Mouse (Mus musculus) lung, adult 2 months (tissue): ENCODE measurements around the gene Gm9045. TPM values are rescaled to one million over a fixed set of nuclear protein-coding genes. Genes with fewer than 3 reads are reported as not detected.
"Not testable (repeated sequence)": the region's sequence is repeated elsewhere in the genome, so short reads cannot be mapped to it uniquely, and the experiment has no call there.

Experiments used
- DNase-seq: peaks from one replicate; pipeline ENCODE4 v3.0.0; 2022
- H3K4me1 ChIP-seq: fragments of 200-500 bp; 2 replicates; pipeline ENCODE4 v1.6.1; 2011; ENCODE audit warnings: low read length; ENCODE audit not compliant: control insufficient read depth, insufficient read depth
- H3K4me3 ChIP-seq: fragments of 200-500 bp; replicated peaks from 2 replicates; pipeline ENCODE3; 2011; ENCODE audit warnings: low read depth, mild to moderate bottlenecking, control low read depth, low read length; ENCODE audit errors: extremely low read depth
- CTCF ChIP-seq: fragments of 200-500 bp; IDR thresholded peaks from 2 replicates; pipeline ENCODE4 v1.5.1; 2011; ENCODE audit warnings: mild to moderate bottlenecking, low read length, control low read depth; ENCODE audit not compliant: insufficient read depth
- POLR2A ChIP-seq: fragments of 200-500 bp; IDR thresholded peaks from 2 replicates; pipeline ENCODE4 v1.6.1; 2011; ENCODE audit warnings: low read depth, mild to moderate bottlenecking, control low read depth, low read length, borderline replicate concordance; ENCODE audit errors: extremely low read depth
- WGBS: fragments of 180-500 bp; shearing (Covaris S2); methylation state at CpG from one replicate; pipeline ENCODE4 v1.1.7; 2018; 5-methylcytosine and 5-hydroxymethylcytosine counted together
- polyA plus RNA-seq: library from polyadenylated mRNA; depleted of rRNA; stranded (reverse); fragments of >200 nt; gene quantifications from 2 replicates; pipeline ENCODE4 v1.2.3, GENCODE M21; 2012; rRNA removed

Gene Gm9045
- not detected in 2 replicates for polyA plus RNA-seq

GRCm38 (mm10) chr10:118337731-118338130, at the start of gene Gm9045:
Gm9045 (minus strand) TSS chr10:118337831.
- DNase-seq, H3K4me3 ChIP-seq, H3K4me1 ChIP-seq: not testable (repeated sequence)
- WGBS: no CpG with 5 or more reads among the region's 14 CpGs

DNA sequence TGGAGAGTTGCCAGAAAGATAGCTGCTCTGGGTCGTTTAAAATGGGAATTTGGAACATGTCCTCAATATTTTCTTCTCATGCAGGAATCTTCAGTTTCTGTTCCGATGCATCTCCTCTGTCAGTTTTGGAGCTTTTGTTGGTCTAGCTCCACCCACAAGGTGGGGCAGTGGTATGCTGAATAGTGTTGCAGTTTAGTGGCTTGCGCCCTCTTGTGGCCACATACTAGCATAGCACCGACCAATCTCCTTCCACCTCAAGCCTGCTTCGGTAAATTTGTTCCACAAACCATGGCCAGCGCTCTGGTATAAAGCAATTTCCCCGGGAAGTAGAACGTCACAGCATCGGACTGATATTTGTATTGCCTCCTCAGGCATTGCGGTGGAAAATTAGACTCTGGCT, 32.8 kb upstream of the Gm9045 start:
- Histone ChIP-seq H3K4me1 (no peaks in the 10 kb centered on the region), H3K4me3 (no peak overlapping the region)
- TF ChIP-seq CTCF (peak; percentile 98), POLR2A (no peak)
- DNase-seq: peak; percentile 56
- WGBS: 1% methylated on average over 10 of the region's 10 CpGs

GRCm38 (mm10) chr10:118369518-118369917, 31.9 kb upstream of the Gm9045 start:
- DNase-seq: no peak
- WGBS: 89% methylated on average over 9 of the region's 9 CpGs
- Histone ChIP-seq H3K4me1 (no peaks in the 10 kb centered on the region), H3K4me3 (no peak overlapping the region)
- TF ChIP-seq POLR2A (no peak), CTCF (no peak)

DNA sequence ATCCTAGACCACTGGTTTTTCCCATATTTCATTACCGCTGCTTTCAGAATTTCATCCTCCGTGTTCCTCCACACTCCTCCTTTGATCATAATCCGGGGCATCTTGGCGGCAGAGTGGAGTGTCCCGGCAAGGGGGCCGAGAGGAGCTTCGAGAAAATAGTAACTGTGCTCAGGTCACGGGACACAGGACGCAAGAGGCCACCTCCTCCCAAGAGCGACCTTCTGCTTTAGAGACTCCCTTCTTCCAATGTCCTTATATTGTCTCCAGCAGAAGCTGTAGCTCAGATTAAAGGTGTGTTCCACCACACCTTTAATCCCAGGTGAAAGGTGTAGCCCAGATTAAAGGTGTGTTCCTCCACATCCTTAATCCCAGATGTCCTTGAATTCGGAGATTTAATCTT, 16.4 kb upstream of the Gm9045 start, which contains the start of gene Gm9049:
Gm9049 (minus strand) TSS at position 101 of the 400 bp plus-strand sequence.
- H3K4me3 ChIP-seq, DNase-seq, H3K4me1 ChIP-seq: not testable (repeated sequence)
- 77% methylated on average over 1 of the region's 11 CpGs for WGBS

DNA sequence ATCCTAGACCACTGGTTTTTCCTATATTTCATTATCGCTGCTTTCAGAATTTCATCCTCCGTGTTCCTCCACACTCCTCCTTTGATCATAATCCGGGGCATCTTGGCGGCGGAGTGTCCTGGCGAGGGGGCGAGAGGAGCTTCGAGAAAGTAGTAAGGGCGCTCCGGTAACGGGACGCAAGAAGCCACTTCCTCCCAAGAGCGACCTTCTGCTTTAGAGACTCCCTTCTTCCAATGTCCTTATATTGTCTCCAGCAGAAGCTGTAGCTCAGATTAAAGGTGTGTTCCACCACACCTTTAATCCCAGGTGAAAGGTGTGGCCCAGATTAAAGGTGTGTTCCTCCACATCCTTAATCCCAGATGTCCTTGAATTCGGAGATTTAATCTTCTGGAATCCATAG, 10.9 kb upstream of the Gm9045 start, which contains the start of gene Gm9048:
Gm9048 (minus strand) TSS at position 101 of the 400 bp plus-strand sequence.
- DNase-seq, H3K4me1 ChIP-seq, H3K4me3 ChIP-seq: not testable (repeated sequence)
- 63% methylated on average over 1 of the region's 14 CpGs for WGBS

- WGBS: no CpG with 5 or more reads among the region's 14 CpGs
- H3K4me1 ChIP-seq, H3K4me3 ChIP-seq, DNase-seq: not testable (repeated sequence)
Observed at GRCm38 (mm10) chr10:118343155-118343554, 5.5 kb upstream of the Gm9045 start, which contains the start of gene Gm9046. Gm9046 (minus strand) TSS chr10:118343255.

- H3K4me1 ChIP-seq, DNase-seq, H3K4me3 ChIP-seq: not testable (repeated sequence)
- no CpG with 5 or more reads among the region's 14 CpGs for WGBS
Observed at GRCm38 (mm10) chr10:118332308-118332707, 5.3 kb downstream of the Gm9045 start, which contains the start of gene Gm9044. Gm9044 (minus strand) TSS chr10:118332408.

DNA sequence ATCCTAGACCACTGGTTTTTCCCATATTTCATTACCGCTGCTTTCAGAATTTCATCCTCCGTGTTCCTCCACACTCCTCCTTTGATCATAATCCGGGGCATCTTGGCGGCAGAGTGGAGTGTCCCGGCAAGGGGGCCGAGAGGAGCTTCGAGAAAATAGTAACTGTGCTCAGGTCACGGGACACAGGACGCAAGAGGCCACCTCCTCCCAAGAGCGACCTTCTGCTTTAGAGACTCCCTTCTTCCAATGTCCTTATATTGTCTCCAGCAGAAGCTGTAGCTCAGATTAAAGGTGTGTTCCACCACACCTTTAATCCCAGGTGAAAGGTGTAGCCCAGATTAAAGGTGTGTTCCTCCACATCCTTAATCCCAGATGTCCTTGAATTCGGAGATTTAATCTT, 10.8 kb downstream of the Gm9045 start, which contains the start of gene Gm9040:
Gm9040 (minus strand) TSS at position 101 of the 400 bp plus-strand sequence.
- not testable (repeated sequence) for H3K4me1 ChIP-seq, DNase-seq, H3K4me3 ChIP-seq
- no CpG with 5 or more reads among the region's 11 CpGs for WGBS

- Histone ChIP-seq H3K4me3 (no peak overlapping the region), H3K4me1 (no peaks in the 10 kb centered on the region)
- 65% methylated on average over 8 of the region's 8 CpGs for WGBS
- no peak for TF ChIP-seq CTCF
- TF ChIP-seq POLR2A: no peak
- DNase-seq: no peak
Observed at GRCm38 (mm10) chr10:118319024-118319423, 18.6 kb downstream of the Gm9045 start.

DNA sequence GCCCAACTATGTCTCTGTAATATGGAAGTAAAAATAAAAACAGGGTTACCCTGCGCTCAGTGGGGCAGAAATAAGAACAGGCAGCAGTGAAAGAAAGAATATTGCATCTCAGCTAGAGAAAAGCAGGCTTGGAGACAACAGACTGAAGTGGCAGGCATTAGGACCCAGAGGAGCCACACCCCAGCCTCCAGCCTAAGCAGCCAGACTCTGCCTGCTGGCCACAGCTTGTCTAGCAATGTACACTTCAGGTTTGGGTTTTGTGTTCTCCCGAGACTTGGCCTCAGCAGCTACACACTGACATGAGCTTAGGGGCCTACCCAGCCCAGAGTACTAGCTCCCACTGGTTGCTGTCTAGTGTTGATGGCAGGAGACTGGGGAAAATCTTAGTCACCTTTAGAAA, 35.5 kb downstream of the Gm9045 start:
- not testable (repeated sequence) for H3K4me3 ChIP-seq, DNase-seq, H3K4me1 ChIP-seq
- WGBS: 47% methylated on average over 2 of the region's 2 CpGs

- TF ChIP-seq CTCF (no peak), POLR2A (no peak)
- DNase-seq: no peak
- no peaks in the 10 kb centered on the region for H3K4me1 ChIP-seq
- no peak within 1 kb of the TSS for H3K4me3 ChIP-seq
- WGBS: 87% methylated on average over 6 of the region's 6 CpGs
Observed at GRCm38 (mm10) chr10:118294938-118295337, 42.7 kb downstream of the Gm9045 start, which contains the start of gene Iltifb. Iltifb (minus strand) TSS chr10:118295038.

Other genes with a start within 250 kb of the Gm9045 start
- gene Mdm1, start 196.0 kb downstream of the Gm9045 start, polyA plus RNA-seq: 5.1 and 8.4 TPM in 2 replicates
- not detected in 2 replicates for gene Il22, start 132.9 kb downstream of the Gm9045 start, polyA plus RNA-seq
- not detected in 2 replicates for gene Gm32717, start 97.1 kb downstream of the Gm9045 start, polyA plus RNA-seq
- not detected in 2 replicates for gene Gm32802, start 79.1 kb downstream of the Gm9045 start, polyA plus RNA-seq
- not detected in 2 replicates for gene Iltifb, start 42.8 kb downstream of the Gm9045 start, polyA plus RNA-seq
- not detected in 2 replicates for gene Gm9040, start 10.9 kb downstream of the Gm9045 start, polyA plus RNA-seq
- not detected in 2 replicates for gene Gm9044, start 5.4 kb downstream of the Gm9045 start, polyA plus RNA-seq
- not detected in 2 replicates for gene Gm9046, start 5.4 kb upstream of the Gm9045 start, polyA plus RNA-seq
- gene Gm9048, start 10.8 kb upstream of the Gm9045 start, polyA plus RNA-seq: not detected in 2 replicates
- not detected in 2 replicates for gene Gm9049, start 16.3 kb upstream of the Gm9045 start, polyA plus RNA-seq
- gene Ifng, start 103.2 kb upstream of the Gm9045 start, polyA plus RNA-seq: not detected in 2 replicates